ENCODE assay signal across 22 mouse cellular contexts in the genomic region with DNA sequence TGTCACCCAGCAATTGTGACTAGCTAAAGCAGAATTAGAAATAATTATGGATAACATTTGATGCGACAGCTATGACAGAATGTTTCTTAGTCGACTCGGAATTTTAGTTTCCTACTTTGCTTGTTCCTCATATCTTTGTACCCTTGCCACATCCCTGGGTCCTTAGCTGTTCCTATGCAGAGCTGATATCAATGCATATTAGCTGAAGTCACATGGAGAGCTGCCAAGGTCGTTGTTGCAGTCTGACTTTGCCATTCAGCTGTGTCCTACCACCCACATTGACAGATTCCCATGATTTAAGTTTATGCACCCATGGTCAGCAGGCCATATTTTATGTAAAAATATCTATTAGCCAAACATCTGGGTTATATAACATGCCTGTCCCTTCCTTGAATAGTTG. TPM values are rescaled to one million over a fixed set of nuclear protein-coding genes. Genes with fewer than 3 reads are reported as not detected.
DNase-seq lines count a peak whose midpoint lies in the region; ATAC-seq and TF ChIP-seq lines count a peak whose summit lies in the region.
"Had no signal": no experiment of that assay in that cellular context is flagged by ENCODE, and none has a peak within 500 bp of the region (broad histone marks: within the 10 kb centered on the region; RNA-seq: fewer than 3 reads in every experiment).

No protein-coding gene starts in this region.

- H3K27ac ChIP-seq in heart, embryonic 16.5 days (ENCODE audit: low read length): no peak overlapping the region
- no peak overlapping the region for H3K27ac ChIP-seq in MEL (ENCODE audit: control insufficient read depth, low read depth, low read length)
- H3K27ac ChIP-seq in forebrain, embryonic 16.5 days (ENCODE audit: low read length): no peak overlapping the region
- H3K27ac ChIP-seq: embryonic facial prominence, embryonic 10.5 days; hindbrain, embryonic 14.5 days; kidney, embryonic 15.5 days; limb, embryonic 15.5 days; liver, embryonic 14.5 days; midbrain, embryonic 15.5 days; stomach, embryonic 15.5 days had no signal

- no peak for TF ChIP-seq RAD21 in MEL (IDR thresholded peaks at IDR 0.05; ENCODE audit: low read depth, low read length)

- no peak for TF ChIP-seq POLR2A in MEL (IDR thresholded peaks at IDR 0.05; ENCODE audit: control insufficient read depth in 1 of 2, insufficient read depth in 1 of 2, low read depth in 1 of 2, low read length in 2 of 2, poor library complexity in 1 of 2)

- H3K4me1 ChIP-seq in heart, embryonic 16.5 days (ENCODE audit: control insufficient read depth, insufficient read depth, low read length): no peaks in the 10 kb centered on the region
- peaks cover 2 to 8% of the 10 kb centered on the region in 2 experiments; a peak in 2 of 4 replicates for H3K4me1 ChIP-seq in MEL (ENCODE audit: control insufficient read depth in 1 of 2, insufficient read depth in 2 of 2, low read length in 2 of 2)
- H3K4me1 ChIP-seq in forebrain, embryonic 16.5 days (replicated peaks; ENCODE audit: control insufficient read depth, insufficient read depth, low read length): no peaks in the 10 kb centered on the region
- H3K4me1 ChIP-seq: embryonic facial prominence, embryonic 10.5 days; kidney, embryonic 15.5 days; limb, embryonic 15.5 days; midbrain, embryonic 15.5 days; stomach, embryonic 15.5 days had no signal

- H3K27me3 ChIP-seq in heart, embryonic 16.5 days (ENCODE audit: control insufficient read depth, insufficient read depth, low read length): no peaks in the 10 kb centered on the region
- H3K27me3 ChIP-seq in MEL (ENCODE audit: control insufficient read depth in 1 of 2, insufficient read depth in 2 of 2, low read length in 2 of 2): no peaks in the 10 kb centered on the region
- H3K27me3 ChIP-seq in forebrain, embryonic 16.5 days (replicated peaks; ENCODE audit: control insufficient read depth, insufficient read depth, low read length): no peaks in the 10 kb centered on the region
- H3K27me3 ChIP-seq: kidney, embryonic 15.5 days; limb, embryonic 15.5 days; midbrain, embryonic 15.5 days; stomach, embryonic 15.5 days had no signal

- H3K9ac ChIP-seq in heart, embryonic 16.5 days (ENCODE audit: low read length): no peak overlapping the region
- no peak overlapping the region for H3K9ac ChIP-seq in MEL (ENCODE audit: control insufficient read depth, low read depth, low read length, poor library complexity, severe bottlenecking)
- no peak overlapping the region for H3K9ac ChIP-seq in forebrain, embryonic 16.5 days (replicated peaks; ENCODE audit: low read depth, low read length)
- H3K9ac ChIP-seq: forebrain, postnatal 0 days; hindbrain, embryonic 14.5 days; kidney, embryonic 15.5 days; limb, embryonic 15.5 days; liver, embryonic 14.5 days; midbrain, embryonic 15.5 days; stomach, embryonic 15.5 days had no signal

- no peaks in the 10 kb centered on the region for H3K79me2 ChIP-seq in MEL (ENCODE audit: control insufficient read depth, insufficient read depth, low read length, poor library complexity)

- H3K9me3 ChIP-seq in heart, embryonic 16.5 days (replicated peaks; ENCODE audit: control insufficient read depth, low read length): no peaks in the 10 kb centered on the region
- H3K9me3 ChIP-seq in MEL (replicated peaks; ENCODE audit: insufficient read depth, low read length): no peaks in the 10 kb centered on the region
- no peaks in the 10 kb centered on the region for H3K9me3 ChIP-seq in forebrain, embryonic 16.5 days (ENCODE audit: control insufficient read depth, low read length)
- H3K9me3 ChIP-seq: embryonic facial prominence, embryonic 10.5 days; kidney, embryonic 15.5 days; limb, embryonic 15.5 days; midbrain, embryonic 15.5 days; stomach, embryonic 15.5 days had no signal

- H3K4me2 ChIP-seq in heart, embryonic 16.5 days (ENCODE audit: low read depth, low read length): no peak overlapping the region
- no peak overlapping the region for H3K4me2 ChIP-seq in forebrain, embryonic 16.5 days (ENCODE audit: low read length)
- H3K4me2 ChIP-seq: hindbrain, embryonic 14.5 days; kidney, embryonic 15.5 days; limb, embryonic 15.5 days; midbrain, embryonic 15.5 days; stomach, embryonic 15.5 days had no signal

- peak; percentile 44 to 53; a peak in 3 of 4 replicates for TF ChIP-seq EP300 in MEL (IDR thresholded peaks at IDR 0.05; ENCODE audit: low read depth in 1 of 2, low read length in 2 of 2)

- WGBS in heart, embryonic 16.5 days: 35% methylated on average over 4 of the region's 4 CpGs
- WGBS in forebrain, embryonic 16.5 days: 79% methylated on average over 4 of the region's 4 CpGs

- no peaks in the 10 kb centered on the region for H3K36me3 ChIP-seq in heart, embryonic 16.5 days (ENCODE audit: control insufficient read depth, insufficient read depth)
- H3K36me3 ChIP-seq in MEL (ENCODE audit: control insufficient read depth in 1 of 2, insufficient read depth in 2 of 2, low read length in 2 of 2): peaks cover 0 to 7% of the 10 kb centered on the region in 2 experiments; a peak in 2 of 4 replicates
- H3K36me3 ChIP-seq in forebrain, embryonic 16.5 days (ENCODE audit: control insufficient read depth, insufficient read depth): no peaks in the 10 kb centered on the region
- H3K36me3 ChIP-seq: embryonic facial prominence, embryonic 10.5 days; kidney, embryonic 15.5 days; limb, embryonic 15.5 days; midbrain, embryonic 15.5 days; stomach, embryonic 15.5 days had no signal

- peak; percentile 69 for ATAC-seq in heart, embryonic 16.5 days (replicated peaks; ENCODE audit: extremely low read depth, insufficient read depth, low FRiP score)
- ATAC-seq in forebrain, embryonic 16.5 days: no peak
- ATAC-seq: CD4-positive, CD25-positive, alpha-beta regulatory T cell, adult 4 months; forebrain, postnatal 0 days; midbrain, embryonic 15.5 days had no signal

- DNase-seq in heart, adult 8-10 months (ENCODE audit: low spot score): no peak
- peak; percentile 40 for DNase-seq in kidney, postnatal 10 days
- DNase-seq in kidney, adult 18-20 months: no peak
- peak; percentile 70 for DNase-seq in MEL (ENCODE audit: low read depth, low spot score)
- DNase-seq in adrenal gland, postnatal 10 days: peak; percentile 70
- no peak for DNase-seq in layer of hippocampus, postnatal 36 days
- DNase-seq: cerebellum, adult 9-10 months; forebrain, postnatal 0 days; gastrocnemius, postnatal 25 days; lung, postnatal 4 days; right cerebral cortex, postnatal 4 days; thymus, postnatal 25 days had no signal

- no peak overlapping the region for H3K4me3 ChIP-seq in heart, embryonic 16.5 days (ENCODE audit: low read length)
- H3K4me3 ChIP-seq in MEL (ENCODE audit: control insufficient read depth in 1 of 2, insufficient read depth in 1 of 2, low read depth in 2 of 2, low read length in 2 of 2): no peak overlapping the region
- no peak overlapping the region for H3K4me3 ChIP-seq in forebrain, embryonic 16.5 days (replicated peaks; ENCODE audit: low read length)
- H3K4me3 ChIP-seq: embryonic facial prominence, embryonic 10.5 days; kidney, embryonic 15.5 days; limb, embryonic 15.5 days; midbrain, embryonic 15.5 days; stomach, embryonic 15.5 days had no signal

- no peak for TF ChIP-seq CTCF in MEL (IDR thresholded peaks at IDR 0.05 in 2 of 3, conservative IDR thresholded peaks at IDR 0.05 in 1 of 3; ENCODE audit: control insufficient read depth in 1 of 3, insufficient read depth in 1 of 3, low read depth in 2 of 3, low read length in 3 of 3, poor library complexity in 1 of 3, severe bottlenecking in 1 of 3)

TF ChIP-seq in MEL, 35 proteins besides CTCF, POLR2A, EP300 and RAD21:
- 0 out of 2 replicates have a peak, but pooled peaks have one; percentile 12 for TF ChIP-seq GATA1 (IDR thresholded peaks at IDR 0.05; ENCODE audit: low read depth, low read length)
- TF ChIP-seq MXI1 (IDR thresholded peaks at IDR 0.05; ENCODE audit: low read depth, low read length): no peak
- peak; percentile 50; the same call in 1 of the 2 replicates for TF ChIP-seq ETS1 (IDR thresholded peaks at IDR 0.05; ENCODE audit: low read depth, low read length)
- no peak for TF ChIP-seq POLR2AphosphoS2 (IDR thresholded peaks at IDR 0.05; ENCODE audit: low read length)
- TF ChIP-seq TAL1 (IDR thresholded peaks at IDR 0.05; ENCODE audit: low read length): no peak
- peak; percentile 54; the same call in 1 of the 2 replicates for TF ChIP-seq USF1 (IDR thresholded peaks at IDR 0.05; ENCODE audit: low read depth, low read length)
- 0 out of 2 replicates have a peak, but pooled peaks have one; percentile 25 for TF ChIP-seq MYC (IDR thresholded peaks at IDR 0.05; ENCODE audit: low read depth, low read length)

RNA-seq across cellular contexts. Expression of gene Fam174a, which starts 43.5 kb away (rescaled TPM):
- polyA plus RNA-seq in heart, embryonic 16.5 days (2015; fragmentation: Nextera tagmentation; extraction: Ambion mirVana): 27.8 and 30.7 TPM in 2 replicates
- 10 to 100 TPM; 25.2 to 30.6 (median 27.3) TPM for total RNA-seq in heart, adult 8-10 months (2022)
- total RNA-seq in MEL (2012; rRNA removed): 17.3 and 19.0 TPM in 2 replicates
- polyA plus RNA-seq in MEL (2012; ENCODE audit: insufficient read depth in 1 of 2, insufficient read length in 2 of 2, low read depth in 1 of 2, low replicate concordance in 2 of 2, missing spikeins in 1 of 2): 10 to 100 TPM in 1 of 2 experiments, not detected in 1; 16.7 TPM
- total RNA-seq in adrenal gland, postnatal 10 days (2021): 10 to 100 TPM; 25.2 to 25.7 TPM
- polyA plus RNA-seq in forebrain, embryonic 16.5 days (2015; fragmentation: Nextera tagmentation; extraction: Ambion mirVana): 19.7 and 20.1 TPM in 2 replicates
- 10 to 100 TPM; 39.3 to 42.7 TPM for total RNA-seq in layer of hippocampus, postnatal 36 days (2021)

Comparison
In these comparisons a context has a peak if more than half of its experiments do, and no peak if none do; other contexts are left out.
1. DNase-seq: peak in kidney, postnatal 10 days (single experiment), MEL (single experiment) and adrenal gland, postnatal 10 days (single experiment); none in heart, adult 8-10 months (single experiment), kidney, adult 18-20 months (single experiment) and layer of hippocampus, postnatal 36 days (0 of 2).